Mouse (Mus musculus) liver, embryonic 11.5 days (tissue): Measurements from ENCODE around the gene Slc25a19. TPM values are rescaled to one million over a fixed set of nuclear protein-coding genes. Genes with fewer than 3 reads are reported as not detected.
"Not testable (repeated sequence)": the region's sequence is repeated elsewhere in the genome, so short reads cannot be mapped to it uniquely, and the experiment has no call there.

ENCODE experiments used
- ATAC-seq: fragments of 200-750 bp; cut with Nextera tagmentation; replicated peaks from 2 replicates; pipeline ENCODE4 v1.8.0; 2017; ENCODE audit warnings: moderate number of reproducible peaks, mild to moderate bottlenecking, moderate TSS enrichment, moderate library complexity; ENCODE audit not compliant: low FRiP score
- DNase-seq: peaks from one replicate; pipeline ENCODE4 v3.0.0-alpha.2; 2017; ENCODE audit warnings: low spot score
- H3K27ac ChIP-seq: fragments of 300-500 bp; sonication (generic); 2 replicates; pipeline ENCODE4 v1.5.1; 2014; ENCODE audit warnings: mild to moderate bottlenecking, low read depth, low read length, control low read depth
- H3K27me3 ChIP-seq: fragments of 300-500 bp; sonication (generic); replicated peaks from 2 replicates; pipeline ENCODE4 v1.6.1; 2014; ENCODE audit warnings: low read length, mixed read lengths; ENCODE audit not compliant: control insufficient read depth, insufficient read depth
- H3K36me3 ChIP-seq: fragments of 300-500 bp; sonication (generic); 2 replicates; pipeline ENCODE4 v1.6.1; 2014; ENCODE audit warnings: mild to moderate bottlenecking, low read length, moderate library complexity, mixed read lengths; ENCODE audit not compliant: control insufficient read depth, insufficient read depth
- H3K4me1 ChIP-seq: fragments of 300-500 bp; sonication (generic); replicated peaks from 2 replicates; pipeline ENCODE4 v1.6.1; 2014; ENCODE audit warnings: low read length, mixed read lengths; ENCODE audit not compliant: control insufficient read depth, insufficient read depth
- H3K4me2 ChIP-seq: fragments of 300-500 bp; sonication (generic); 2 replicates; pipeline ENCODE4 v1.6.1; 2014; ENCODE audit warnings: mild to moderate bottlenecking, control low read depth, moderate library complexity
- H3K4me3 ChIP-seq: fragments of 300-500 bp; sonication (generic); 2 replicates; pipeline ENCODE4 v1.5.1; 2014; ENCODE audit warnings: low read depth, low read length, control low read depth
- H3K9ac ChIP-seq: fragments of 300-500 bp; sonication (generic); 2 replicates; pipeline ENCODE4 v1.6.1; 2014; ENCODE audit warnings: low read depth, low read length, control low read depth
- H3K9me3 ChIP-seq: fragments of 300-500 bp; sonication (generic); 2 replicates; pipeline ENCODE4 v1.6.1; 2016; ENCODE audit warnings: low read length, inconsistent platforms, mixed read lengths; ENCODE audit not compliant: control insufficient read depth
- WGBS: fragments of 180-500 bp; shearing (Covaris S2); extraction: QIAGEN DNeasy Blood & Tissue Kit; methylation state at CpG from one replicate; pipeline ENCODE4 v1.1.7; 2014; 5-methylcytosine and 5-hydroxymethylcytosine counted together
- polyA plus RNA-seq: library from polyadenylated mRNA; unstranded; fragments of >200 nt; fragmentation: Nextera tagmentation; extraction: Ambion mirVana; gene quantifications from 2 replicates; pipeline ENCODE4 v1.2.1, GENCODE M21; 2014

Slc25a19 gene
- polyA plus RNA-seq, 1 experiment from 2014 or later: 30.9 TPM

- not testable (repeated sequence) for H3K4me3 ChIP-seq, H3K27me3 ChIP-seq, H3K9ac ChIP-seq, H3K4me1 ChIP-seq, ATAC-seq, H3K9me3 ChIP-seq, H3K27ac ChIP-seq, H3K4me2 ChIP-seq, DNase-seq
- peaks cover 11% of the 10 kb centered on the region for H3K36me3 ChIP-seq
- 92% methylated on average over 14 of the region's 14 CpGs for WGBS
Observed at GRCm38 (mm10) chr11:115645498-115645897, 17.4 kb upstream of the Slc25a19 start.

- no peak overlapping the region for H3K4me2 ChIP-seq
- 86% methylated on average over 13 of the region's 13 CpGs for WGBS
- DNase-seq: no peak
- no peak overlapping the region for H3K4me3 ChIP-seq
- no peak for ATAC-seq
- no peaks in the 10 kb centered on the region for H3K9me3 ChIP-seq
- no peak overlapping the region for H3K9ac ChIP-seq
- 0 out of 2 replicates have a peak, but pooled peaks cover 5% of the 10 kb centered on the region for H3K4me1 ChIP-seq
- no peaks in the 10 kb centered on the region for H3K27me3 ChIP-seq
- H3K27ac ChIP-seq: no peak overlapping the region
- peaks cover 8% of the 10 kb centered on the region for H3K36me3 ChIP-seq
Observed at GRCm38 (mm10) chr11:115644308-115644707, 16.2 kb upstream of the Slc25a19 start.

- DNase-seq: no peak
- H3K9ac ChIP-seq: no peak overlapping the region
- 0 out of 2 replicates have a peak, but pooled peaks cover 6% of the 10 kb centered on the region for H3K4me1 ChIP-seq
- no peak for ATAC-seq
- H3K4me2 ChIP-seq: no peak overlapping the region
- no peaks in the 10 kb centered on the region for H3K27me3 ChIP-seq
- no peak overlapping the region for H3K27ac ChIP-seq
- H3K4me3 ChIP-seq: no peak overlapping the region
- peaks cover 8% of the 10 kb centered on the region for H3K36me3 ChIP-seq
- H3K9me3 ChIP-seq: no peaks in the 10 kb centered on the region
- 51% methylated on average over 10 of the region's 10 CpGs for WGBS
Observed at GRCm38 (mm10) chr11:115643265-115643664, 15.2 kb upstream of the Slc25a19 start.

- no peak overlapping the region for H3K4me3 ChIP-seq
- H3K36me3 ChIP-seq: peaks cover 8% of the 10 kb centered on the region
- no peak for DNase-seq
- 98% methylated on average over 2 of the region's 2 CpGs for WGBS
- H3K9ac ChIP-seq: no peak overlapping the region
- no peak overlapping the region for H3K4me2 ChIP-seq
- H3K4me1 ChIP-seq: 0 out of 2 replicates have a peak, but pooled peaks cover 6% of the 10 kb centered on the region
- no peak for ATAC-seq
- H3K27me3 ChIP-seq: no peaks in the 10 kb centered on the region
- no peak overlapping the region for H3K27ac ChIP-seq
- H3K9me3 ChIP-seq: no peaks in the 10 kb centered on the region
Observed at GRCm38 (mm10) chr11:115642705-115643104, 14.6 kb upstream of the Slc25a19 start.

- Histone ChIP-seq H3K27me3 (no peaks in the 10 kb centered on the region), H3K36me3 (peaks cover 6% of the 10 kb centered on the region), H3K27ac (no peak overlapping the region), H3K4me1 (0 out of 2 replicates have a peak, but pooled peaks cover 6% of the 10 kb centered on the region), H3K9me3 (no peaks in the 10 kb centered on the region), H3K4me2 (no peak overlapping the region), H3K4me3 (no peak overlapping the region), H3K9ac (no peak overlapping the region)
- 82% methylated on average over 4 of the region's 4 CpGs for WGBS
- DNase-seq: no peak
- peak; percentile 32; the same call in 1 of the 2 replicates for ATAC-seq
Observed at GRCm38 (mm10) chr11:115641664-115642036, 13.6 kb upstream of the Slc25a19 start.

GRCm38 (mm10) chr11:115640978-115641663, 13.0 kb upstream of the Slc25a19 start:
- no peaks in the 10 kb centered on the region for H3K27me3 ChIP-seq
- H3K9ac ChIP-seq: no peak overlapping the region
- H3K4me2 ChIP-seq: no peak overlapping the region
- no peak overlapping the region for H3K4me3 ChIP-seq
- WGBS: 38% methylated on average over 14 of the region's 14 CpGs
- DNase-seq (no peak), ATAC-seq (0 out of 2 replicates have a peak, but pooled peaks have one; percentile 5)
- H3K36me3 ChIP-seq: 0 out of 2 replicates have a peak, but pooled peaks cover 3% of the 10 kb centered on the region
- H3K4me1 ChIP-seq: 0 out of 2 replicates have a peak, but pooled peaks cover 6% of the 10 kb centered on the region
- H3K27ac ChIP-seq: no peak overlapping the region
- no peaks in the 10 kb centered on the region for H3K9me3 ChIP-seq

GRCm38 (mm10) chr11:115640311-115640828, 12.3 kb upstream of the Slc25a19 start:
- no peak for ATAC-seq
- DNase-seq: no peak
- Histone ChIP-seq H3K4me3 (no peak overlapping the region), H3K9me3 (no peaks in the 10 kb centered on the region), H3K27ac (no peak overlapping the region), H3K36me3 (no peaks in the 10 kb centered on the region), H3K4me1 (0 out of 2 replicates have a peak, but pooled peaks cover 6% of the 10 kb centered on the region), H3K4me2 (no peak overlapping the region), H3K27me3 (no peaks in the 10 kb centered on the region), H3K9ac (no peak overlapping the region)
- 72% methylated on average over 3 of the region's 4 CpGs for WGBS

GRCm38 (mm10) chr11:115639540-115639939, 11.4 kb upstream of the Slc25a19 start:
- 84% methylated on average over 4 of the region's 4 CpGs for WGBS
- H3K4me1 ChIP-seq: 0 out of 2 replicates have a peak, but pooled peaks cover 6% of the 10 kb centered on the region
- H3K4me3 ChIP-seq: no peak overlapping the region
- ATAC-seq (no peak), DNase-seq (no peak)
- no peak overlapping the region for H3K9ac ChIP-seq
- no peaks in the 10 kb centered on the region for H3K27me3 ChIP-seq
- H3K9me3 ChIP-seq: no peaks in the 10 kb centered on the region
- no peak overlapping the region for H3K4me2 ChIP-seq
- H3K27ac ChIP-seq: no peak overlapping the region
- H3K36me3 ChIP-seq: no peaks in the 10 kb centered on the region
